Mouse (Mus musculus) forebrain, embryonic 14.5 days (tissue): Measurements from ENCODE around the gene Cmklr1. TPM values are rescaled to one million over a fixed set of nuclear protein-coding genes. Genes with fewer than 3 reads are reported as not detected.

Source experiments
- polyA plus RNA-seq: library from polyadenylated mRNA; unstranded; fragments of >200 nt; fragmentation: Nextera tagmentation; extraction: Ambion mirVana; gene quantifications from 2 replicates; pipeline ENCODE4 v1.2.1, GENCODE M21; 2014

The Cmklr1 gene
- polyA plus RNA-seq, 1 experiment from 2014 or later, result 1.6 TPM

Other genes with a start within 250 kb of the Cmklr1 start
- gene Wscd2, start 160.1 kb downstream of the Cmklr1 start, polyA plus RNA-seq, result 3.4 and 5.3 TPM in 2 replicates
- not detected in 2 replicates for gene 1700069L16Rik, start 74.3 kb upstream of the Cmklr1 start, polyA plus RNA-seq
- 5.0 and 5.8 TPM in 2 replicates for gene Ficd, start 85.4 kb upstream of the Cmklr1 start, polyA plus RNA-seq
- 27.3 and 38.8 TPM in 2 replicates for gene Sart3, start 122.1 kb upstream of the Cmklr1 start, polyA plus RNA-seq
- gene Iscu, start 122.3 kb upstream of the Cmklr1 start, polyA plus RNA-seq, result 101 TPM in 2 replicates
- gene Tmem119, start 150.1 kb upstream of the Cmklr1 start, polyA plus RNA-seq, result 3.3 and 4.0 TPM in 2 replicates
- gene Selplg, start 182.2 kb upstream of the Cmklr1 start, polyA plus RNA-seq, result 1.8 and 1.9 TPM in 2 replicates